Mouse (Mus musculus): Measurements from ENCODE around the gene Gm20388. TPM values are rescaled to one million over a fixed set of nuclear protein-coding genes. Genes with fewer than 3 reads are reported as not detected.

Gene Gm20388
- polyA plus RNA-seq, 1 experiment from 2014 or later = not detected

- no peak for ATAC-seq
- 93% methylated on average over 6 of the region's 6 CpGs for WGBS
- H3K9me3 ChIP-seq (ENCODE audit: control insufficient read depth) = no peaks in the 10 kb centered on the region
- H3K36me3 ChIP-seq (ENCODE audit: control insufficient read depth, insufficient read depth) = peaks cover 10% of the 10 kb centered on the region
- H3K9ac ChIP-seq (ENCODE audit: low read depth, low read length) = no peak overlapping the region
- H3K4me3 ChIP-seq (ENCODE audit: low read depth, low read length) = no peak overlapping the region
- H3K4me2 ChIP-seq (replicated peaks; ENCODE audit: low read depth) = no peak overlapping the region
- no peak overlapping the region for H3K27ac ChIP-seq (ENCODE audit: low read depth, low read length)
- H3K27me3 ChIP-seq (replicated peaks; ENCODE audit: control insufficient read depth, insufficient read depth, low read length) = no peaks in the 10 kb centered on the region
- no peaks in the 10 kb centered on the region for H3K4me1 ChIP-seq (replicated peaks; ENCODE audit: control insufficient read depth, insufficient read depth, low read length)
- TF ChIP-seq CTCF (IDR thresholded peaks at IDR 0.05; ENCODE audit: low read depth) = no peak
Observed at GRCm38 (mm10) chr8:121062521-121062920, 1151.9 kb downstream of the Gm20388 start.

- no peaks in the 10 kb centered on the region for H3K4me1 ChIP-seq (replicated peaks; ENCODE audit: control insufficient read depth, insufficient read depth, low read length)
- no peaks in the 10 kb centered on the region for H3K9me3 ChIP-seq (ENCODE audit: control insufficient read depth)
- WGBS = 75% methylated on average over 13 of the region's 13 CpGs
- no peak overlapping the region for H3K9ac ChIP-seq (ENCODE audit: low read depth, low read length)
- H3K27ac ChIP-seq (ENCODE audit: low read depth, low read length) = no peak overlapping the region
- no peak overlapping the region for H3K4me2 ChIP-seq (replicated peaks; ENCODE audit: low read depth)
- H3K27me3 ChIP-seq (replicated peaks; ENCODE audit: control insufficient read depth, insufficient read depth, low read length) = no peaks in the 10 kb centered on the region
- H3K4me3 ChIP-seq (ENCODE audit: low read depth, low read length) = no peak overlapping the region
- TF ChIP-seq CTCF (IDR thresholded peaks at IDR 0.05; ENCODE audit: low read depth) = no peak
- ATAC-seq = no peak
- peaks cover 10% of the 10 kb centered on the region for H3K36me3 ChIP-seq (ENCODE audit: control insufficient read depth, insufficient read depth)
Observed at GRCm38 (mm10) chr8:121063649-121064048, 1153.0 kb downstream of the Gm20388 start.

DNA sequence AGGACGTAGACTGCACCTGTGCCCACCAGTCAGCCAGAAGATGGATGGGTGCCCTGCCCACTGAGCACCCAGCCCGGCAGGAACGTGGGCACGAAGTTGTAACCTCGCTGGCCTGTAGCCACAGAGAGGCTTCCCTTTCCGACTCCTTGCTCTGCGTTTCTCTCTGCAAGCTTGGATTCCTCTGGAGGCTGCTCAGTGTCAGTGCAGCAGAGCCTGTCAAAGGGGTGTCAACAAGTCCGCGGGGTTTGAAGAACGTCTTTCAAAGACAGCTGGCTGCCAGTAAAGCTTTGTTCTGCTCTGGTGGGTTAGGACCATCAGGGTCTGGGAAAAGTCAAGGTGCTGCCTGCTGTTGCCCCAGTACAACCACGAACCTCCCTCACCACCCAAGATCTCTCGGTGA is 1160.8 kb downstream of the Gm20388 start:
- 10% methylated on average over 12 of the region's 12 CpGs for WGBS
- no peaks in the 10 kb centered on the region for H3K36me3 ChIP-seq (ENCODE audit: control insufficient read depth, insufficient read depth)
- TF ChIP-seq CTCF (IDR thresholded peaks at IDR 0.05; ENCODE audit: low read depth) = peak; percentile 67
- H3K27me3 ChIP-seq (replicated peaks; ENCODE audit: control insufficient read depth, insufficient read depth, low read length) = peaks cover 37% of the 10 kb centered on the region
- no peak overlapping the region for H3K9ac ChIP-seq (ENCODE audit: low read depth, low read length)
- no peaks in the 10 kb centered on the region for H3K9me3 ChIP-seq (ENCODE audit: control insufficient read depth)
- no peak overlapping the region for H3K4me3 ChIP-seq (ENCODE audit: low read depth, low read length)
- ATAC-seq = no peak
- H3K4me1 ChIP-seq (replicated peaks; ENCODE audit: control insufficient read depth, insufficient read depth, low read length) = no peaks in the 10 kb centered on the region
- H3K27ac ChIP-seq (ENCODE audit: low read depth, low read length) = no peak overlapping the region
- 0 out of 2 replicates have a peak overlapping the region, but pooled peaks have one; percentile 13 for H3K4me2 ChIP-seq (replicated peaks; ENCODE audit: low read depth)

GRCm38 (mm10) chr8:121072406-121073130 is 1161.9 kb downstream of the Gm20388 start:
- H3K4me3 ChIP-seq (ENCODE audit: low read depth, low read length) = peak overlapping the region; percentile 26; the same call in 1 of the 2 replicates
- H3K9ac ChIP-seq (ENCODE audit: low read depth, low read length) = no peak overlapping the region
- peak overlapping the region; percentile 63 for H3K4me2 ChIP-seq (replicated peaks; ENCODE audit: low read depth)
- peaks cover 48% of the 10 kb centered on the region for H3K27me3 ChIP-seq (replicated peaks; ENCODE audit: control insufficient read depth, insufficient read depth, low read length)
- no peak for ATAC-seq
- WGBS = 45% methylated on average over 11 of the region's 11 CpGs
- peak overlapping the region; percentile 46; the same call in 1 of the 2 replicates for H3K27ac ChIP-seq (ENCODE audit: low read depth, low read length)
- TF ChIP-seq CTCF (IDR thresholded peaks at IDR 0.05; ENCODE audit: low read depth) = no peak
- H3K9me3 ChIP-seq (ENCODE audit: control insufficient read depth) = no peaks in the 10 kb centered on the region
- H3K36me3 ChIP-seq (ENCODE audit: control insufficient read depth, insufficient read depth) = no peaks in the 10 kb centered on the region
- H3K4me1 ChIP-seq (replicated peaks; ENCODE audit: control insufficient read depth, insufficient read depth, low read length) = no peaks in the 10 kb centered on the region

- Histone ChIP-seq H3K27me3 (replicated peaks; ENCODE audit: control insufficient read depth, insufficient read depth, low read length) (peaks cover 54% of the 10 kb centered on the region), H3K36me3 (ENCODE audit: control insufficient read depth, insufficient read depth) (no peaks in the 10 kb centered on the region), H3K4me1 (replicated peaks; ENCODE audit: control insufficient read depth, insufficient read depth, low read length) (no peaks in the 10 kb centered on the region), H3K9me3 (ENCODE audit: control insufficient read depth) (no peaks in the 10 kb centered on the region), H3K4me3 (ENCODE audit: low read depth, low read length) (peak overlapping the region; percentile 26), H3K27ac (ENCODE audit: low read depth, low read length) (peak overlapping the region; percentile 70), H3K9ac (ENCODE audit: low read depth, low read length) (0 out of 2 replicates have a peak overlapping the region, but pooled peaks have one; percentile 27), H3K4me2 (replicated peaks; ENCODE audit: low read depth) (peak overlapping the region; percentile 63)
- no peak; the same call in 1 of the 2 replicates for ATAC-seq
- TF ChIP-seq CTCF (IDR thresholded peaks at IDR 0.05; ENCODE audit: low read depth) = no peak
- WGBS = 2% methylated on average over 48 of the region's 48 CpGs
Observed at GRCm38 (mm10) chr8:121073174-121074107, 1162.8 kb downstream of the Gm20388 start.
